Mouse (Mus musculus) hindbrain, embryonic 10.5 days (tissue): ENCODE results near the gene Paf1. TPM values are rescaled to one million over a fixed set of nuclear protein-coding genes. Genes with fewer than 3 reads are reported as not detected.

Experiments
- DNase-seq: peaks from one replicate; pipeline ENCODE4 v3.0.0-alpha.2; 2017; ENCODE audit warnings: low spot score
- H3K27ac ChIP-seq: fragments of 300-500 bp; sonication (generic); 2 replicates; pipeline ENCODE4 v1.5.1; 2016; ENCODE audit warnings: mild to moderate bottlenecking, moderate library complexity
- H3K27me3 ChIP-seq: fragments of 300-500 bp; sonication (generic); 2 replicates; pipeline ENCODE4 v1.6.1; 2016; ENCODE audit warnings: mild to moderate bottlenecking; ENCODE audit not compliant: poor library complexity, insufficient read depth, severe bottlenecking
- H3K36me3 ChIP-seq: fragments of 300-500 bp; sonication (generic); 2 replicates; pipeline ENCODE4 v1.6.1; 2016; ENCODE audit warnings: mild to moderate bottlenecking, moderate library complexity
- H3K4me1 ChIP-seq: fragments of 300-500 bp; sonication (generic); replicated peaks from 2 replicates; pipeline ENCODE4 v1.6.1; 2016; ENCODE audit warnings: mild to moderate bottlenecking
- H3K4me3 ChIP-seq: fragments of 300-500 bp; sonication (generic); 2 replicates; pipeline ENCODE4 v1.5.1; 2016; ENCODE audit warnings: mild to moderate bottlenecking, moderate library complexity
- H3K9me3 ChIP-seq: fragments of 300-500 bp; sonication (generic); 2 replicates; pipeline ENCODE4 v1.6.1; 2016; ENCODE audit warnings: mild to moderate bottlenecking, moderate library complexity
- whole genome bisulfite sequencing: fragments of 180-500 bp; shearing (Covaris S2); methylation state at CpG from one replicate; pipeline ENCODE4 v1.1.7; 2016; 5-methylcytosine and 5-hydroxymethylcytosine counted together
- polyA plus RNA-seq: library from polyadenylated mRNA; unstranded; fragments of >200 nt; fragmentation: Nextera tagmentation; extraction: Ambion mirVana; gene quantifications from 2 replicates; pipeline ENCODE4 v1.2.1, GENCODE M21; 2016

The Paf1 gene
- polyA plus RNA-seq, 1 experiment from 2014 or later: 83.2 TPM

GRCm38 (mm10) chr7:28358431-28358830, 34.3 kb upstream of the Paf1 start:
- no peak for DNase-seq
- no peak overlapping the region for H3K27ac ChIP-seq
- H3K4me3 ChIP-seq: no peak overlapping the region
- H3K27me3 ChIP-seq: no peaks in the 10 kb centered on the region
- peaks cover 71% of the 10 kb centered on the region for H3K36me3 ChIP-seq
- WGBS: 68% methylated on average over 7 of the region's 7 CpGs
- H3K4me1 ChIP-seq: peaks cover 23% of the 10 kb centered on the region
- peaks cover 5% of the 10 kb centered on the region; the same call in 1 of the 2 replicates for H3K9me3 ChIP-seq

GRCm38 (mm10) chr7:28359854-28360253, 32.9 kb upstream of the Paf1 start:
- no peak for DNase-seq

GRCm38 (mm10) chr7:28360291-28360690, 32.5 kb upstream of the Paf1 start:
- 99% methylated on average over 6 of the region's 6 CpGs for WGBS

More at GRCm38 (mm10) chr7:28359854-28360253, 32.9 kb upstream of the Paf1 start:
- no peak overlapping the region for H3K4me3 ChIP-seq
- peaks cover 23% of the 10 kb centered on the region for H3K4me1 ChIP-seq
- 93% methylated on average over 10 of the region's 10 CpGs for WGBS
- peaks cover 5% of the 10 kb centered on the region; the same call in 1 of the 2 replicates for H3K9me3 ChIP-seq
- H3K27me3 ChIP-seq: no peaks in the 10 kb centered on the region
- H3K27ac ChIP-seq: no peak overlapping the region
- H3K36me3 ChIP-seq: peaks cover 71% of the 10 kb centered on the region

DNA sequence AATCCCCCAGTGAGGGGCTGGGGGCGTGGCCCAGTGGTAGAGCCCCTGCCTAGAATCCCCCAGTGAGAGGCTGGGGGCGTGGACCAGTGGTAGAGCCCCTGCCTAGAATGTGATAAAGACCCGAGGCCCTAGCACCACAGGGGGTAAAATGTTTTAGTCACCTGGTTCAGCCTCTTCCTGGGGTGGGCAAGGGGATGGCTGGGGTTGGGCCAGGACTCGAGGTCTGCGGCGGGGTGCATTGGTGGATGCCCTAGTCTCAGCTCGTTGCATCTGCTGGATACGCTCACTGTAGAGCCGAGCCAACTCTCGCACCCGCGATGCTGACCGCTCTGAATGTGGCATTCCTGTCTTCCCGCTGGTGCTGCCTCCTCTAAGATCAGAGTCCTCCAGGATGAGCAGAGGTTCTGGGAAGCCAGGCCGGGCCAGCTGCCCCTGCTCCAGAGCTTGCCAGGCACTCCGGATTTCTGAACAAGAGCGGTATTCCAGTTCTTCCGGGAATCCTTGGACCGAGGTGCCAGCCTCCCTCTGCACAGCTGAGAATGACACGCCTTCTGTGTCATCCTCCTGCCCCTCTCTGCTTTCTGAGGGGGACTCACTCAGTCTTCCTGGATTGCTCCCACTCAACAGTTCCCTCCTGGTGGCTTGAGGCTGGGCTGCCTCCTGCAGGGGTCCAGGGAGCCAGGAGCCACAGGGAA, 31.0 kb upstream of the Paf1 start:
- peaks cover 83% of the 10 kb centered on the region for H3K36me3 ChIP-seq

More at GRCm38 (mm10) chr7:28360291-28360690, 32.5 kb upstream of the Paf1 start:
- DNase-seq: no peak
- Histone ChIP-seq H3K36me3 (peaks cover 71% of the 10 kb centered on the region), H3K9me3 (peaks cover 5% of the 10 kb centered on the region; the same call in 1 of the 2 replicates), H3K27ac (no peak overlapping the region), H3K4me1 (peaks cover 23% of the 10 kb centered on the region), H3K4me3 (no peak overlapping the region), H3K27me3 (no peaks in the 10 kb centered on the region)

GRCm38 (mm10) chr7:28362441-28363060, 30.2 kb upstream of the Paf1 start:
- H3K4me3 ChIP-seq: no peak overlapping the region
- peaks cover 5% of the 10 kb centered on the region; the same call in 1 of the 2 replicates for H3K9me3 ChIP-seq
- no peak overlapping the region for H3K27ac ChIP-seq
- peaks cover 91% of the 10 kb centered on the region for H3K36me3 ChIP-seq
- H3K27me3 ChIP-seq: no peaks in the 10 kb centered on the region
- whole genome bisulfite sequencing: 87% methylated on average over 16 of the region's 16 CpGs
- H3K4me1 ChIP-seq: peaks cover 10% of the 10 kb centered on the region
- DNase-seq: no peak

More for the DNA sequence above, 31.0 kb upstream of the Paf1 start:
- H3K9me3 ChIP-seq: peaks cover 5% of the 10 kb centered on the region; the same call in 1 of the 2 replicates
- WGBS: 94% methylated on average over 20 of the region's 20 CpGs
- no peaks in the 10 kb centered on the region for H3K27me3 ChIP-seq
- peaks cover 18% of the 10 kb centered on the region for H3K4me1 ChIP-seq
- H3K27ac ChIP-seq: no peak overlapping the region
- DNase-seq: no peak
- H3K4me3 ChIP-seq: no peak overlapping the region

DNA sequence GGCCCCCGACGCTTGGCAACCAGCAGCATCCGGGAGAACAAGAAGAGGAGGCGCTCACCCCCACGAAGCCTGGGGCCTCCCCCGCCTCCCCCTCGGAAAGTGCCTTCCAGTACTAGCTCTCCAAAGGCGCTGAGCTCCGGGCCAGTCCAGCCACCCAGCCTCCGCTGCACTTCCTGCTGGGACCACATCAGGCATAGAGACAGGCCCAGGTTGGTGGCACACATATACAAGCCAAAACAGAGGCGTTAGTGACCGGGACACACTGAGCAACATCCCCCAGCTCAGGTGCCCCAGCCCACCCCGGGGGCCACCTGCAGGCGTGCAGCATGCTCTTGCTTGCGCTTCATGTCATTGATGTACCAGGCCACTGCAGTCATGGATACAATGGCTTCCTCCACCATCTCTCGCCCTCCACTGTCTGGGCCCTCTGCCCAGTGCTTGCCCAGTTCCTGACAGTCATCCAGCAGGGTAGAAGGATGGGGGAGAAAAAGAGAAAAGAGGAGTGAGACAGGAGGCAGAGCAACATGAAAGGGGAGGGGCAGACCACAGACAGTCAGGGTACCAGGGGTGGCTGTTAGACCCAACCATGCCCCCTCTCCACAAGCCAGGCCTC, 25.0 kb upstream of the Paf1 start:
- Histone ChIP-seq H3K27me3 (no peaks in the 10 kb centered on the region), H3K27ac (no peak overlapping the region), H3K4me3 (peak overlapping the region; percentile 16; the same call in 1 of the 2 replicates), H3K36me3 (peaks cover 77% of the 10 kb centered on the region), H3K9me3 (no peaks in the 10 kb centered on the region), H3K4me1 (peaks cover 37% of the 10 kb centered on the region)
- DNase-seq: no peak
- 91% methylated on average over 16 of the region's 16 CpGs for WGBS

GRCm38 (mm10) chr7:28368276-28368920, 24.4 kb upstream of the Paf1 start:
- Histone ChIP-seq H3K36me3 (peaks cover 71% of the 10 kb centered on the region), H3K27me3 (no peaks in the 10 kb centered on the region), H3K27ac (peak overlapping the region; percentile 12; the same call in 1 of the 2 replicates), H3K4me3 (peak overlapping the region; percentile 27; the same call in 1 of the 2 replicates), H3K9me3 (no peaks in the 10 kb centered on the region), H3K4me1 (peaks cover 37% of the 10 kb centered on the region)
- DNase-seq: no peak
- WGBS: 93% methylated on average over 16 of the region's 16 CpGs

DNA sequence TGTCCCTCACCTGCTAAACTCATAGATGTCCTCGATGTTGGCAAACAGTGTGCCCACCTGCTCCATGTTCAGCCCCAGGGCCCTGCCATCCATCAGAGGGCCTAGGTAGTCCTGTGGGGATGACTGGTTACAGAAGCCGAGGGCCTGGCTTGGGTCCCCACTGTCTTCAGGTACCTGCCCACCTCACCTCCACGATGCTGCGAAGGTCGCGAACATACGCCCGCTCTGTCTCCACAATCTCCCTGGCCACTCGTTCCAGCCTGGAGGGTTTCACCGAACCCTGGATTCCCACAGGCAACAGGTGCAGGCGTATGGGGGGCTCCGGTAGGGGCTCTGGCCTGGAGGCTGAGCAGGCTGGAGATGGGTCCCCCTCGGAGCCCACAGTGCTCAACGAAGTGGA, 22.7 kb upstream of the Paf1 start:
- 94% methylated on average over 14 of the region's 14 CpGs for WGBS
- no peaks in the 10 kb centered on the region for H3K9me3 ChIP-seq
- H3K27me3 ChIP-seq: no peaks in the 10 kb centered on the region
- H3K4me3 ChIP-seq: peak overlapping the region; percentile 74
- peaks cover 50% of the 10 kb centered on the region for H3K4me1 ChIP-seq
- H3K27ac ChIP-seq: peak overlapping the region; percentile 95; the same call in 1 of the 2 replicates
- no peak for DNase-seq
- H3K36me3 ChIP-seq: peaks cover 55% of the 10 kb centered on the region

GRCm38 (mm10) chr7:28370977-28371513, 21.7 kb upstream of the Paf1 start:
- peak overlapping the region; percentile 74 for H3K4me3 ChIP-seq
- 13% methylated on average over 11 of the region's 11 CpGs for WGBS
- H3K9me3 ChIP-seq: no peaks in the 10 kb centered on the region
- H3K36me3 ChIP-seq: peaks cover 45% of the 10 kb centered on the region
- no peaks in the 10 kb centered on the region for H3K27me3 ChIP-seq
- no peak for DNase-seq
- peaks cover 60% of the 10 kb centered on the region for H3K4me1 ChIP-seq
- peak overlapping the region; percentile 95 for H3K27ac ChIP-seq

DNA sequence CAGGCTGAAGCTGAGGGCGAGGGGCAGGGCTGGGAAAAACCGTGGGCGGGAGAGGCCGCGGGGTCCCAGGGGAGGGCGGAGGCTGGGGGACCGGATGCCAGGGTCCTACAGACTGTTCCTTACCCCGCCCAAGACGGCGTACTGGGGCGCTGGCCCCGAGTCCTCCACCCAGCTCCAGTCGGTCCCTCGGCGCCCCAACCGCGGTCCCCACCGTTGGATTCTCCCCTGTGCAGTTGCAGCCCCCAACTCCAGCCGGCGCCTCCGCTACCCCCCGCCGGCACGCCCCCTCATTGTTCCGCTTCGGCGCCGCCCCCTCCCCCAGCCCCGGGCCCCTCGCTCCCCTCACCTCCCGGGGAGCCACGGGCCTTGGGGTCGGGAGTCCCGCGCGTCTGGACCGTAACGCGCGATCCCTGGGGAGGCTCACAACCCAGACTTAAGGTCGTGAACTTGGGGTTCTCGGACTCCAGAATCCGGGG, 21.2 kb upstream of the Paf1 start:
- WGBS: under 1% methylated on average over 43 of the region's 43 CpGs
- Histone ChIP-seq H3K4me3 (peak overlapping the region; percentile 74), H3K4me1 (peaks cover 65% of the 10 kb centered on the region), H3K27me3 (no peaks in the 10 kb centered on the region), H3K27ac (peak overlapping the region; percentile 95), H3K9me3 (no peaks in the 10 kb centered on the region), H3K36me3 (peaks cover 40% of the 10 kb centered on the region)
- peak; percentile 69 for DNase-seq

- Histone ChIP-seq H3K36me3 (peaks cover 33% of the 10 kb centered on the region), H3K27me3 (peaks cover 7% of the 10 kb centered on the region), H3K4me3 (peak within 1 kb of the TSS; percentile 74), H3K9me3 (no peaks in the 10 kb centered on the region), H3K27ac (peak within 1 kb of the TSS; percentile 95), H3K4me1 (peaks cover 74% of the 10 kb centered on the region)
- DNase-seq: peak; percentile 98
- under 1% methylated on average over 66 of the region's 66 CpGs for WGBS
Observed at GRCm38 (mm10) chr7:28372251-28373108, 20.3 kb upstream of the Paf1 start, which contains the start of gene Plekhg2. TSS of gene Plekhg2 (minus strand) at chr7:28372599.
